Mouse (Mus musculus) heart, adult 8-10 months (tissue): Measurements from ENCODE around the gene Fa2h. TPM values are rescaled to one million over a fixed set of nuclear protein-coding genes. Genes with fewer than 3 reads are reported as not detected.

Experiments used
- DNase-seq: peaks from one replicate; pipeline ENCODE4 v3.0.0; 2022; ENCODE audit warnings: low spot score
- total RNA-seq, 4 experiments: library from RNA; stranded (reverse); gene quantifications; 2 replicates each; pipeline ENCODE4 v1.2.4; 2022

Fa2h gene
- total RNA-seq, result under 1 TPM; 0.16 to 0.69 (median 0.21) TPM

DNA sequence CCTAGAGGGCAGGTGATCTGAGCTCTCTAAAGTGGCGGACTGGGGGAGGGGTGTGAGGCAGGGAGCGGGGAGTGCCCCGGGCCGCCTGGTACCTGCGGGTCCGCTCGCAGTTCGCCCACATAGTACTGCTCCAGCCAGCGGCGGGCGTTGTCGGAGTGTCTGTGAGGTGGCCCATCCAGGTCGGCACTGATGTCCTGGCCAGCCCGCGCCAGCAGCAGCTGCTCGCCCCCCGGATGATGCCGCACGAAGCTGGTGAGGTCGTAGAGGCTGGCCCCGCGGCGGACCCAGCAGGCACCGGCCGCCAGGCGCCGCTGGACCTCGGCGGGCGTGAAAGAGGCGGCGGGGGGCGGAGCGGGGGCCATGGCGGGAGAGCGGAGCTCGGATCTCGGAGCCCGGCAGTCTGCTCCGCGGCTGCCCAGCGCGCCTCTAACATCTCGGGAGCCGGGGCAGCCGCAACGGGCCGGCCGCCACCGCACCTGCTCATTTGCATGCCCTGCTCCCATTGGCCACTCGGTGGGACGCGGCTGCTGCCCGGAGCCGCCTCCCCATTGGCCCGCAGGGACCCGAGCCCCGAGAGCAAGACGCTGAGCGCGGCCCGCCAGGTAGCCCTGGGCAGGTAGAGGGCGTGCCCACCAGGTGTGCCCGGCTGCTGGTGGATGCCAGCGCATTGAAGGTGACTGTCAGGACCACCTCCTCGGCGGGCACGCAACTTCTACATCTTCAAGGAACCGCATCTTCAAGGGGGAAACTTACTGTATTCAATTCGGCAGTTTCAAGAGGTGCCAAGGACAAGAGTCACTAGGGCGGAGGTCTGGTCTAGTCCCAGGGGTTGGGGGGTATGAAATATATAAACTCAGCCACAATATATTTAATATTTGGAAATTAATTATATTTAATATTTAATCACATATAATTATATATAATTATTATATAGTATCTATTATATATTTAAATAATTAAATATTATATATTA is at the start of gene Fa2h:
Fa2h (minus strand) TSS at position 434 of the 973 bp plus-strand sequence.
- DNase-seq, result peak; percentile 26

- peak; percentile 69 for DNase-seq
Measured at GRCm38 (mm10) chr8:111439189-111439588, 45.6 kb upstream of the Fa2h start.

GRCm38 (mm10) chr8:111435071-111435828 is 41.6 kb upstream of the Fa2h start:
- DNase-seq, result no peak

DNA sequence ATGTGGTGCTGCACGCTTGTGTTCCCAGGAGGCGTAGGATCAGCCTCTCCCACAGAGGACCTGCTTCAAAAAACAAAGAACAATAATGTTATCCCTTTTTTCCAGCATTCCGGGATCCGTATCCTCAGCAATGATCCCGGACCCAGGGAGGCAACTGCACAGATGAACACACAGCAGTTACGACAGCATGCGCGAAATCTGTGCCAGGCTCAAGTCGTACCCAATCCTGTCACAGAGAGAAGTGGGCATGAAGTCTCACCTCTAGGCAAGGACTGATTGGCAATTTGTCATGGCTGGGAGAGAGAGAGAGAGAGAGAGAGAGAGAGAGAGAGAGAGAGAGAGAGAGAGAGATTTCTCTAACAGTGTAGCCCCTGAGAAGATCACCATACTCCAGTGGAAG is 31.0 kb upstream of the Fa2h start:
- no peak for DNase-seq

DNA sequence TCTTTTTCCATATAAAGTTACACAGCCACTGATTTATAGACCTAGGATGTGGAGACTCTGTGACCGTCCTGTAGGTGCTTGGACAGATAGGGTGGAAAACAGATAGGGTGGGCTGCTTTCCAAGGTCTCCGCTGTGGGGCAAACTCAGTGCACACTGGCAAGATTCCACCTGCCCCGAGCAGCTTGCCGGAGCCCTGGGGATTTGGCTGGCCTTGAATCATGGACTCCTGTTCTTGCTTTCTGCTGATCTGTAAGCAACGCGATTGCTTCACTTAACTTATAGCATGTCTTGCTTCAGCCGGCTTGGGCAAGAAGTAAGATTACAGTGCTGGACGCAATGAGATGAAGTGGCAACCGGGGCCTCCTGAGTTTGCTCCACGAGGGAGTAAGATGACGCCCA is 30.6 kb upstream of the Fa2h start:
- DNase-seq, result no peak

- DNase-seq, result no peak
Measured at GRCm38 (mm10) chr8:111422614-111423013, 29.0 kb upstream of the Fa2h start.

DNA sequence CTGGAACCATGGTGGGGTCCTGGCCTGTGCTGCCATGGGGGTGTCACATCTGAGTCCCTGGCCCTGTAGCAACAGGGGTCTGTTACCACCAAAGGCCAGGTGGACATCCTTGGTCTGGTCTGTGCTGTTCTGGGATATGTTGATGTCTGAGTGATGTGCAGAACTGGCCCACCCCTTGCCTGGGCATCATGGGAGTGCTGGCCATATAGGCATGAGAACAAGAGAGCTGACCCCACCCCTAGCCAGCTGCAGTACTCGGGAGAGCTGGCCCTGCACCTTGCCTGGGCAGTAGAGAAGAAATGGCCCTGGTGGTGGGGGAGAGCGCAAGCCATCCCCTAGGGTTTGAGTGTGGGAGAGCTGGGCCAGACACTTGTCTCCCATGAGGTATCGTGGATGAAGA is 25.5 kb upstream of the Fa2h start:
- DNase-seq, result no peak

DNA sequence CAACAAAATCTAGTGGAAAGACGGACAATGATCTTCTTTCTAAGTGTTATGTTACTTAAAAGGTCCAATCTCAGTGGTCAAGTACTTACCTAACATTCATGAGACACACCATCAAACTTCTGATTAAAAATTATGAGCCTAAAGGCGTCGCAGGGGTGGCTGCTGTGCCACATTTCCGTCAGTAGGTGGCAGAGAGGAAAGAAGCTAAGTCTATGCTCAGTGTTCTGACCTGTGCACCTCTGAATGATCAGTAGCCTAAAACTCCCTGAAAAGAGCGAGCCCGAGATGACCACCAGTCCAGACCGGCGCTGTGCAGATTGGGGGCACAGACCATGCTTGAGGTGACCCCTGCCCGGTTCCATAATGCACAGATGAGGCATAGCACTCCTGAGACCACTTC is 25.0 kb upstream of the Fa2h start:
- no peak for DNase-seq

- DNase-seq, result no peak
Measured at GRCm38 (mm10) chr8:111417222-111417621, 23.6 kb upstream of the Fa2h start.

DNA sequence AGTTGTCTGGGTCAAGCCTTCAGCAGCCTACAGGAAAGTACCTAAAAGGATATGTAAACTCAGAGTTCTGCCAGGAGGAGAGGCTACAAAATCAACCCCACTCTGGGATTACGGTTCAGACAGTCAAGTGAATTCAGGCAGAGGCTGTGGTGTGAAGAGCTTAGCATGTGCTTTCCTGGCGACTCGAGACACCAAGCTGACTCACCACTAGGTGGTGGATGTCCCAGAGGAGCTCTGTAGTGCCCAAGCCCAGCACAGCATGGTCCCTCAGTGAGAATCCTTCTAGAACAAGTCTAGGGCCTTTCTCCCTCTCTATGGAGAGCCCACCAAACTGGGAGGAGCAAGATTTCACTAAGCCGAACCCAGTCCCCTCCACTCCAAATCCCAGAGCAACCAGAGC is 9.8 kb upstream of the Fa2h start:
- DNase-seq, result no peak

DNA sequence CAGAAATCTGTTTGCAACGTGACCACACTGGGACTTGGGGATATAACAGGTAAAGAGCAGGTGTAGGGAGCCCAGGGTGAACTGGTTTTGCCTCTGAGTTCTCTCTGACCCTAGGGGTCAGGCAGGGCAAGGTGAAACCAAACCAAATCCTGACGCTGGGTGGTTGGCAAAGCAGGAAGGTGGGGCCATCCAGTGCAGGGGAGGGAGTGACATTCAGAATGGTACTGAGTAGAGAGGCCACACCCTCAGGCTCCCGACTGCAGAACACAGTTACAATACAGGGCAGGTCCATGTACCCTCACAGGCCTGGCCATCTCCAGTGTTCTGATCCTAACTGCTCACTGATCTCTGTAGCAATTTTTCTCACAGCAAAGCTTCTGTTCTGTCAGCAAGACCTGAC is 2.4 kb downstream of the Fa2h start:
- no peak for DNase-seq

DNA sequence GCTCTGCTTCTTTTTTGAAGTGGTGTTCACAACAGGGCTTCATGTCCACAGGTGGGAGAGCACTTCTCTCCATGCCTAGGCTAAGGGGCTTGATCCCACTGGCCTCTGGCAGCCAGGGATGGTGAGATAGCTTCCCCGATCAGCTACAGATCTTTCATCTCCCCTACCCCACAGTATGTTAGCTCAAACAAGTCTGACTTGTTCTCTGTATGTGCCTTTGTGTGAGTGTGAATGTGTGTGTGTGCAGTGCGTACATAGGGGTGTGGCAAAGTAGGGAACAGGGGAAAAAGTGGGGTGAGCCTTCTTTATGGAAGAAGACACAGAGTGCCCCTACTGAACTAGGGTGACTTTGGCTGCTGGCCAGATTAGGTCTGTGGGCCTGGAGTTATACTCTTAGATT is 2.8 kb downstream of the Fa2h start:
- no peak for DNase-seq

DNA sequence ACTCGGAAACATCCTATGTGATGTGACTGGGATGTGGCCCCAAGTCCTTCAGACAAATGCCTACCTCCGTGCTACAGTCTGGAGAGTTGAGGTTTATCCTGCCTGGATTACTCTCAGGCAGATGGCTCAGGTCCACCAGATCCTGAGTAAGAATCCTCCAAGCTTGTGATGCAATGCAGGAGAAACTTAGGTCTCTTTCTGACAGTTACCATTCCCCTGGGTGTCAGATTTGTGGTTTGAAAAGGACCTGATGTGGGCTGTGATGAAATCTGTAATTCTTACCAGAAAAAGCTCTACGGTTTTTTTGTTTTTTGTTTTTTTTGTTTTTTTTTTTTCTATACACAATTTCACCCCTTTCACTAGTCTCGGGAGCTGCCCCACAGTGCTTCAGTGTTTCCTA is 4.0 kb downstream of the Fa2h start:
- DNase-seq, result no peak

GRCm38 (mm10) chr8:111385915-111386314 is 7.7 kb downstream of the Fa2h start:
- DNase-seq, result no peak

DNA sequence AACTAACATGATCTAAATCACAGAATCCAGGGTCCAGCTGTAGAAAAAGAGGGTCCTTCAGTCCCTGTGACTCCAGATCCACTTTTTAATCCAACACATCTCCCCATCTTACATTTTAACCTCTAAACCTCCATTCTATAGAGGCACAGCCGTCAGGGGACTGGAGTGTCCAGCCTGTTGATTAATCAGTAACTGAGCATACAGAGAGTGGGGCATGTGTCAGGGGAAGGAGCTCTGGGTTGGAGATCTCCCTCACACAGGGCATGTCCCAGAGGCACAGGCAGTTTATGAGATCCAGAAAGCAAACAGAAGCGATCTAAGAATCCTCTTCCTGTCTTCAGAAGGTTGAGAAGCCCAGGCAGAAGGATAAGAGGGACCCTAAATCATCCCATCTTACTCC is 9.0 kb downstream of the Fa2h start:
- DNase-seq, result no peak

DNA sequence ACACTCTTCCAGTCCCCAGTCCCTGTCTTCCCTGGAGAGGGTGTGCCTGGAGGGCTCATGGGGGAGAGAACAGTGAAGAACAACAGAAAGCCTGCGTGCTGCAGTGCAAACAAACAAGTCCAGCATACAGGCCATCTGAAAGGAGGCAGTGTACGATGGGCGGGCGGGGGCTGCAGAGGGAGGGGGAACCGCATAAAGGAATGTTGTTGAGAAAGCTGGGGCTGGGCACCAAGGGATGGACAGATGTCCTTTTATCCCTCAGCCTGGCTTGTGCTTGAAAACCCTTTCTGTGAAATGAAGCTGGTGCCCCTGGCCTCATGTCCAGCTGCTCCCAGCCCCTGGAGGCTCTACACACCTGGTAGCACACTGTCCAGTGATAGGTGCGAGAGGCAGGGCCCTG is 18.4 kb downstream of the Fa2h start:
- DNase-seq, result no peak

DNA sequence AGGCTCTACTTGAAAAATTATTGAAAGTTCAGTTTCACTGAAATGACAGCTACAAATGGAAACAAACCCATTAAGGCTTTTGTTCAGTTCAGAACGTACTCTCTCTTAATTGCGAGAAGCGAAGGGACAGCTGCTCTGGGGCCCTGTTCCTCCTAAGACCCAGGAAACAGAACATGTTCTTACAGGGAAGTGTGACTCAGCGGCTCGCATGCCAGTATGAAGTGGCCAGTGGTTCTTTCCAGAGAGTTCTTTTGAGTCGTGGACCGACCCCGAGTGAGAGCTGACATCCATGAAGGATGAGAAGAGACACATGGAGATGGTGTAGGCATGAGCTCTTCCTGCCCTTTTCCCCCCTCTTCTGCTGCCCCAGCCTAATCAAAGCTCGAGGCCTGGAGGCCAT is 23.9 kb downstream of the Fa2h start:
- DNase-seq, result no peak

DNA sequence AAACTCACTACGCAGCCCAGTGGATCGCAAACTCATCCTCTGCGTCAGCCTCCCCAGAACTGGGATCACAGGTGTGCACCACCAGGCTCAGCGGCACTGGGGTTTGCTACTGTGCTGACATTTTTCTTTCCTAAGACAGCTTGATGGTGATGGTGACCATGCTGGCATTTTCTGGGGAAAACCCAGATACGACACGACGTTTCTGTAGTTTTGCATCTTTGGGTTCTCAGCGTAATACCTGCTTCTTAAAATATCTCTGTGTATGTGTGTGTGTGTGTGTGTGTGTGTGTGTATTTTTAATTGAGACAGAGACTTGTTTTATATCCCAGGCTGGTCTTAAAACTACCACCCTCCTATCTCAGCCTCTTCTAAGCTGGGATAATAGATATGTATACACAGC is 26.3 kb downstream of the Fa2h start:
- DNase-seq, result no peak

GRCm38 (mm10) chr8:111366610-111367234 is 26.9 kb downstream of the Fa2h start:
- peak; percentile 31 for DNase-seq

- DNase-seq, result no peak
Measured at GRCm38 (mm10) chr8:111363489-111363888, 30.1 kb downstream of the Fa2h start.

DNA sequence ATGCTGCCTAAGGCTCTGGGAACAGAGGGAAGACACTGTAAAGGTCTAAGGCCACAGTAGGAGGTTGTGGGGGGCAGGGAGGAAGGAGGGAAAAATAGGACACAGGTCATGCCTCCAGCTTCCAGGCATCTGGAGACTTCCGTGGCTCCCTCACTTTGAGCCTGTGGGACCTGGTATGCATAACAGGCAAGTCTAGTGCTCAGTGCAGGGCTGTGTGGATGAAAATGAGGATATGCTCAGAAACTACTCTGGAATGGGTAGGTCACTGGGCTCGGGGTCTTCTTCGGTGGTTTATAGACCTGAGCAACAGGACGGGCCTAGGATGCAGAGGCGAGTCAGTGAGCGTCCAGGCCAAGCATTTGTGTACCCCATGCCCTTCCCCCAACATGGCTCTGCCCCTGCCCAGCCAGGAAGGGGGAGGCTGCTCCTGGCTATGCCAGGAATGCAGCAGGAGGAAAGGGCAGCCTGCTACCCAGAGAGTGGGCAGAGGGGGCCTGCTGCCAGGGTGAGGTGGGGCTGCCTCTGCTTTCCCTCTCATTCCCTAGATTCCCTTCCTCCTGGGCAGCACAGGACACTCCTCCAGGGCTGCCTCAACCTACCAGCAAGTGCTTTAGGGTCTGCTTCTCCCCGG is 32.9 kb downstream of the Fa2h start:
- no peak for DNase-seq

DNA sequence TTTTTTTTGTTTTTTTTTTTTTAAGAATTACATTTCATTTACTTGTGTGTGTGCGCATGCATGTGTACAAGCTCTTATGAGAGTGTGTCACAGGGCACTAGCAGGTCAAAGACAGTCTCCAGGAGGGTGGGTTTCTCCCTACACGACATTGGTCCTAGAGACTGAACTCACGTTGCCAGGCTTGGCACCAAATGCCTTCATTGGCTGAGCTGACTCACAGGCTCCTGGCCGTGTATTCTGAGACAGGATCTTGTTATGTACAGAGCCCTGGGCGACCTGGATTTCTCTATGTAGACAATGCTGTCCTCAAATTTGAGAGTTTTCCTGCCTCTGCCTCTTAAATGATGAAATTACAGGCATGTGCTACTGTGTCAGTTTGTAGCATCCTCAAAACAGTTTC is 33.7 kb downstream of the Fa2h start:
- no peak for DNase-seq
